26 mouse cellular contexts compared by ENCODE assay signal in genomic region chr1:88240072-88240471, GRCm38 (mm10). TPM values are rescaled to one million over a fixed set of nuclear protein-coding genes. Genes with fewer than 3 reads are reported as not detected.
"Had no signal": no experiment of that assay in that cellular context is flagged by ENCODE, and none has a peak within 500 bp of the region (broad histone marks: within the 10 kb centered on the region; RNA-seq: fewer than 3 reads in every experiment).

No protein-coding gene starts in this region.

- DNase-seq: kidney, adult 18-20 months; kidney, adult 9 months; kidney, postnatal 14 days; kidney, postnatal 4 days; left cerebral cortex, postnatal 4 days; liver, postnatal 0 days; lung, embryonic 14.5 days; lung, postnatal 14 days; midbrain, embryonic 14.5 days; thymus, adult 2 months; thymus, postnatal 14 days; thymus, postnatal 4 days had no signal

RNA-seq across cellular contexts. Expression of gene Mroh2a, which starts 13.3 kb away (rescaled TPM):
- total RNA-seq: midbrain, postnatal 0 days had no signal

RNA-seq across cellular contexts. Expression of gene Ugt1a1, which starts 28.3 kb away (rescaled TPM):
- total RNA-seq: layer of hippocampus, adult 18-20 months; layer of hippocampus, postnatal 14 days; megakaryocyte-erythroid progenitor cell, adult 5-6 weeks; midbrain, postnatal 0 days had no signal
- polyA plus RNA-seq: limb, embryonic 12.5 days; liver, embryonic 11.5 days; lung, embryonic 14.5 days; midbrain, embryonic 11.5 days; midbrain, embryonic 14.5 days; midbrain, postnatal 0 days; neural tube, embryonic 11.5 days; neural tube, embryonic 14.5 days had no signal

RNA-seq across cellular contexts. Expression of gene Trpm8, which starts 37.4 kb away (rescaled TPM):
- total RNA-seq: megakaryocyte progenitor cell, adult 5-6 weeks; megakaryocyte-erythroid progenitor cell, adult 5-6 weeks had no signal
- polyA plus RNA-seq: kidney, embryonic 16.5 days; limb, embryonic 12.5 days; limb, embryonic 15.5 days; liver, embryonic 11.5 days; liver, embryonic 14.5 days; liver, postnatal 0 days; lung, embryonic 14.5 days; midbrain, embryonic 11.5 days; neural tube, embryonic 11.5 days; stomach, embryonic 15.5 days had no signal
